Mouse (Mus musculus) midbrain, embryonic 12.5 days (tissue): ENCODE measurements around the gene Cntnap5b. TPM values are rescaled to one million over a fixed set of nuclear protein-coding genes. Genes with fewer than 3 reads are reported as not detected.
"Not testable (repeated sequence)": the region's sequence is repeated elsewhere in the genome, so short reads cannot be mapped to it uniquely, and the experiment has no call there.

Experiments used
- ATAC-seq: fragments of 200-750 bp; cut with Nextera tagmentation; 2 replicates; pipeline ENCODE4 v1.8.0; 2017; ENCODE audit warnings: low read depth, moderate TSS enrichment, moderate library complexity; ENCODE audit not compliant: low FRiP score
- H3K27ac ChIP-seq: fragments of 300-500 bp; sonication (generic); replicated peaks from 2 replicates; pipeline ENCODE4 v1.5.1; 2016; ENCODE audit warnings: mild to moderate bottlenecking
- H3K27me3 ChIP-seq: fragments of 300-500 bp; sonication (generic); 2 replicates; pipeline ENCODE4 v1.6.1; 2016; ENCODE audit warnings: mild to moderate bottlenecking
- H3K36me3 ChIP-seq: fragments of 300-500 bp; sonication (generic); 2 replicates; pipeline ENCODE4 v1.6.1; 2016
- H3K4me1 ChIP-seq: fragments of 300-500 bp; sonication (generic); 2 replicates; pipeline ENCODE4 v1.6.1; 2016
- H3K4me2 ChIP-seq: fragments of 300-500 bp; sonication (generic); replicated peaks from 2 replicates; pipeline ENCODE4 v1.6.1; 2016; ENCODE audit warnings: mild to moderate bottlenecking, moderate library complexity
- H3K4me3 ChIP-seq: fragments of 300-500 bp; sonication (generic); 2 replicates; pipeline ENCODE4 v1.5.1; 2016; ENCODE audit warnings: mild to moderate bottlenecking
- H3K9ac ChIP-seq: fragments of 300-500 bp; sonication (generic); replicated peaks from 2 replicates; pipeline ENCODE4 v1.6.1; 2016; ENCODE audit warnings: mild to moderate bottlenecking, moderate library complexity
- H3K9me3 ChIP-seq: fragments of 300-500 bp; sonication (generic); 2 replicates; pipeline ENCODE4 v1.6.1; 2016; ENCODE audit warnings: mild to moderate bottlenecking
- WGBS: fragments of 180-500 bp; shearing (Covaris S2); methylation state at CpG from one replicate; pipeline ENCODE4 v1.1.7; 2016; 5-methylcytosine and 5-hydroxymethylcytosine counted together
- polyA plus RNA-seq: library from polyadenylated mRNA; unstranded; fragments of >200 nt; fragmentation: Nextera tagmentation; extraction: Ambion mirVana; gene quantifications from 2 replicates; pipeline ENCODE4 v1.2.1, GENCODE M21; 2016

Gene Cntnap5b
- polyA plus RNA-seq, 1 experiment from 2014 or later, result 0.69 TPM

DNA sequence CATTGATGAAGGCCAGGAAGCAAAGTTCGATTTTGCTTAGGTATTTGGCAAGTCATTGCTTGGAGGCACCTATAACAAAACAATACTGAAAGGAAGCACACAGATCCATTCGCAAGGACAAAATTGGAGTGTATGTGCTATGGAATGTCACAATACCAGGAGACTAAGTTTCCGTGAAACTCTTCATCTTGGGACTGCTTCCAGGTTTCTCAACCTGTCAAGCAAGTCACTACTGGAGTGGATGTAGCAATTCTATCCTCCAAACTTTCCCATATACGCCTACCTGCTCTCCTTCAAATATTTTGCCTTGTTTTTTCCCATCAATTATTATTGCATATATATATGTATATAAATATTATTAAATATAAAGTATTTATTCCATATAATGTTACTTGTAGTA, 228.7 kb downstream of the Cntnap5b start:
- H3K4me2 ChIP-seq, H3K9me3 ChIP-seq, H3K4me1 ChIP-seq, H3K36me3 ChIP-seq, H3K4me3 ChIP-seq, H3K27me3 ChIP-seq, H3K9ac ChIP-seq, ATAC-seq, H3K27ac ChIP-seq: not testable (repeated sequence)
- WGBS, result 88% methylated on average over 4 of the region's 4 CpGs

DNA sequence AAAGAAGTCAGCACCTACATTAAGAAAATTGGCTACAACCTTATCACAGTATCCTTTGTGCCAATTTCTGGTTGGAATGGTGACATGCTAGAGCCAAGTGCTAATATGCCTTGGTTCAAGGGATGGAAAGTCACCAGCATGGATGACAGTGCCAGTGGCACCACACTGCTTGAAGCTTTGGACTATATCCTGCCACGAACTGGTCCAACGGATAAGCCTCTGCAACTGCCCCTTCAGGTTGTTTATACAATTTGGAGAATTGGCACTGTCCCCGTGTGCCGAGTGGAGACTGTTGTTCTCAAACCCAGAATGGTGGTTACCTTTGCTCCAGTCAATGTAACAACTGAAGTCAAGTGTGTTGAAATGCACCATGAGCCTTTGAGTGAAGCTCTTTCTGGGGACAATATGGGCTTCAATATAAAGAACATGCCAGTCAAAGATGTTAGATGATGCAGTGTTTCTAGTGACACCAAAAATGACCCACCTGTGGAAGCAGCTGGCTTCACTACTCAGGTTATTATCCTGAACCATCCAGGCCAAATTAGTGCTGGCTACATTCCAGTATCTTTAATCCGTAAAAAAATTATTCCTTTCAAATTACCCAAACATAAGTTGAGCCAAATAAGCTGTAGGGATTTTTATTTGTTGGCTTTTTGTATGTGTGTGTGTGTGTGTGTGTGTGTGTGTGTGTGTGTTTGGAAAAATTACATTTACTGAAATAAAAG, 233.6 kb downstream of the Cntnap5b start:
- Histone ChIP-seq H3K27ac (no peak overlapping the region), H3K9me3 (no peaks in the 10 kb centered on the region), H3K36me3 (no peaks in the 10 kb centered on the region), H3K9ac (no peak overlapping the region), H3K27me3 (no peaks in the 10 kb centered on the region), H3K4me2 (no peak overlapping the region), H3K4me3 (no peak overlapping the region), H3K4me1 (no peaks in the 10 kb centered on the region)
- WGBS, result 78% methylated on average over 5 of the region's 5 CpGs
- ATAC-seq, result no peak

DNA sequence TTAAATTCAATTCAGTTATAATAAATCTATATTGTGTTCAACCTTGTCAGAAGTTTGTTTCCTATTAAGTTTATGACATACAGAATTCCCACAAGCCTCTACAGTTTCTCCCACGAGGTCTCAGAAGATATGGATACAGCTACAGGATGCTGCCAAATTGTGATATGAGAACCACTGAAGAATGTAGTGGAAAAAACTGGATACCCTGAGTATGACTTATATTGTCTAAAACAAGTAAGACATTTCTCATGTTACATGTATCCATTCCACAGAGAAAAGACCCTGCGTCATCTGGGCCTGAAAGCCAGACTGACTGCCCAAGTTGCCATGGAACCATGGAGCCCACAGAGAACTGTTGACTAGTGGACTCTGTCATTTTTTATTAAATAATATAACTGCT, 269.2 kb downstream of the Cntnap5b start:
- Histone ChIP-seq H3K4me1 (no peaks in the 10 kb centered on the region), H3K27me3 (no peaks in the 10 kb centered on the region), H3K4me3 (no peak overlapping the region), H3K9ac (no peak overlapping the region), H3K27ac (no peak overlapping the region), H3K36me3 (no peaks in the 10 kb centered on the region), H3K9me3 (no peaks in the 10 kb centered on the region), H3K4me2 (no peak overlapping the region)
- ATAC-seq, result no peak
- 75% methylated on average over 2 of the region's 2 CpGs for WGBS

DNA sequence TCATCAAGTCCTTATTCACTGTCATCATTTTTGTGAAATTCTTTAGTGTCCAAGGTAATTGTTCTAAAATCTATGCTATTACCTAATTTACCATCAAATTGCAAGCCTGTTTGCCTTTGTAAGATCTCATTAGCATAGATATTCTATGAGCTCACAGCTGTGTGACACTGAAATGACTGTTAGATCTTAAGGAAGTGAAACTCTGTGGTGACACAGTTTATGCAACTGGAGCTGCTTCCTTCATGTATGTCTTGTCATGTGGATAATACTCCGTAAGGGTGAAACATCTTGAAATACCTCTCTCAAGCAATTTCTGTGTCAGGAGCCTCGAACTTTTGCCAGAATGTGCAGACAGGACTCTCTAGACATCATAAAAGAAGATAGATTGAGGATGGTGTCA, 307.2 kb downstream of the Cntnap5b start:
- Histone ChIP-seq H3K27me3 (no peaks in the 10 kb centered on the region), H3K9me3 (no peaks in the 10 kb centered on the region), H3K4me1 (no peaks in the 10 kb centered on the region), H3K36me3 (no peaks in the 10 kb centered on the region), H3K9ac (no peak overlapping the region), H3K4me3 (no peak overlapping the region), H3K27ac (no peak overlapping the region), H3K4me2 (no peak overlapping the region)
- ATAC-seq, result no peak
- WGBS, result 72% methylated on average over 2 of the region's 2 CpGs

DNA sequence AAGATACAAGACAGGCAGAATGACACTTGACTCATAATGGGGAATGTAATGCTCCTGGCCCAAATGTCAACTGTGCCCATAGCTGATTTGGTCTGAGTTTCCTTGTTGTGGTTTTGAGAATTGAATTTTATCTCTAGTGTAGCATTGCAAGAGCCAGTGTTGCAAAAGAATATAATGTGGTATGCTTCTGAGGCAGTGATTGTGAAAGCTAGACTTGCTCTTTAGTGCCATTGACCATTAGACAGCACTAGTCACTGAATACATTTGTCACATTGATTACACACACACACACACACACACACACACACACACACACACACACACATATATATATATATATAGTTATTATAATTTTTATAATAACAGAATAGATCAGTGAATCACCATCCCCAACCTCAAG, 328.0 kb downstream of the Cntnap5b start:
- no peak for ATAC-seq
- Histone ChIP-seq H3K27ac (no peak overlapping the region), H3K27me3 (no peaks in the 10 kb centered on the region), H3K9me3 (no peaks in the 10 kb centered on the region), H3K4me2 (no peak overlapping the region), H3K9ac (no peak overlapping the region), H3K36me3 (no peaks in the 10 kb centered on the region), H3K4me3 (no peak overlapping the region), H3K4me1 (no peaks in the 10 kb centered on the region)

DNA sequence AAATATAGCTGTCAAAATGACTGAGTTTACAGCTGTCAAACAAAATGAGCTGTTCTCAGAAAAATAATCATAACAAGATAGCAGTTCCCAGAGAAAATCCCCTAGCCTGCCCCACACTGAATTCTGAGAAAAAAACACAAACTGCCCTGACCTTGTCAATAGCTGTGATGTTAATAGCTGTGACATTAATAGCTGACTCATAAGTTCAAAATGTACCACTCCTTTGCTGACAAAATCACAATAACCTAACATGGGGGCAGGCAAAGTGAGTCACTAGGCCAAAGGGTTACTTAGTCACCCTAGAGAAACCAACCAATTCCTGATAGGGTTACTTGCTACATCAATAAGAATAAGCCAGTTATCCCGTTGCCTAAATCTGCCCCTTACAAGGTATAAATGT, 328.5 kb downstream of the Cntnap5b start:
- Histone ChIP-seq H3K9me3 (no peaks in the 10 kb centered on the region), H3K4me2 (no peak overlapping the region), H3K4me1 (no peaks in the 10 kb centered on the region), H3K4me3 (no peak overlapping the region), H3K27ac (no peak overlapping the region), H3K27me3 (no peaks in the 10 kb centered on the region), H3K9ac (no peak overlapping the region), H3K36me3 (no peaks in the 10 kb centered on the region)
- WGBS, result 58% methylated on average over 1 of the region's 1 CpGs
- ATAC-seq, result no peak

DNA sequence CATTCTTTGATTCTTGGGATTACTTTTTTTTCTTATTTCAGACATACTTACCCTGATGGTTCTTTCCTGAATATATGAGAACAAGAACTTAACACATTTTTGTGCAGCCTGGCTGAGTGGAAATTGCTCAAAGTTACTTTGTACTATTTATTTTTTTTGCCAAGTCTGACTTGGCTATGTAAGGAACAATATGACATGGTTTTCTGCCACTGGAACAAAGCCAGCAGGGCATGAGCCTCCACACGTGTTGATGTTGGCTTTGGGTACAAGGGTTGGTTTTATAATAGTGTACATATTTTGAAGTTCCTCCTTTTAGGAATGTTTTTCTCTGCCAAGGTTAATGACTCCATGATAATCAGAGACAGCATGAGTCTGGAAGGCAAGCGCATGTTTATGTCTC, 331.8 kb downstream of the Cntnap5b start:
- no peaks in the 10 kb centered on the region for H3K27me3 ChIP-seq
- no peaks in the 10 kb centered on the region for H3K9me3 ChIP-seq
- H3K9ac ChIP-seq, result no peak overlapping the region
- no peaks in the 10 kb centered on the region for H3K4me1 ChIP-seq
- WGBS, result 82% methylated on average over 2 of the region's 2 CpGs
- no peaks in the 10 kb centered on the region for H3K36me3 ChIP-seq
- no peak overlapping the region for H3K4me2 ChIP-seq
- no peak overlapping the region for H3K4me3 ChIP-seq
- no peak overlapping the region for H3K27ac ChIP-seq
- no peak for ATAC-seq

DNA sequence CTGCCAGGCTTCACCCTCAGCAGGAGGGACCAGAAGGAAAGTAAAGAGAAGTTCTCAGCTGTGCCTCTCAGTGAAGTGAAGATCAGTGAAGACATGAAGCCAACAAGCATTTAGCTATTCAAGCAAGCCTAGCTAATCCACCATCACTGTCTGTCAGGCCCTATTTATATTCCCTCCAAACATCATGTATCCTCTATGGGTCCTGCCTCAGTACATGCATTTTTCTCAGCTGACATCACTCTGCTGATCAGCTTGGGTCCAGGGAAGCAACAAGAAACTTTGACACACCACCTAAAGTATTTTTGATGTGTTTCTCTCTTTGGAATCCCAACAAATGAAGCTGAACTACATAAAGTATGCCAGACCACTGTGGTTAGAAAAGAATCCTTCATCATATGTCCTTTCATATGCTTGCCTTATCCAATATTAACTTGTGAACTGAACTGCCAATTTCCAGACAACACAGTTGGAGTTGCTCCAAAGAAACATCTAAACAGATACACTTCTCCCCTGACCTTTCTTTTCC, 349.9 kb downstream of the Cntnap5b start:
- Histone ChIP-seq H3K9me3 (no peaks in the 10 kb centered on the region), H3K9ac (no peak overlapping the region), H3K4me2 (no peak overlapping the region), H3K4me3 (no peak overlapping the region), H3K27me3 (no peaks in the 10 kb centered on the region), H3K36me3 (no peaks in the 10 kb centered on the region), H3K27ac (no peak overlapping the region), H3K4me1 (no peaks in the 10 kb centered on the region)
- ATAC-seq, result no peak

DNA sequence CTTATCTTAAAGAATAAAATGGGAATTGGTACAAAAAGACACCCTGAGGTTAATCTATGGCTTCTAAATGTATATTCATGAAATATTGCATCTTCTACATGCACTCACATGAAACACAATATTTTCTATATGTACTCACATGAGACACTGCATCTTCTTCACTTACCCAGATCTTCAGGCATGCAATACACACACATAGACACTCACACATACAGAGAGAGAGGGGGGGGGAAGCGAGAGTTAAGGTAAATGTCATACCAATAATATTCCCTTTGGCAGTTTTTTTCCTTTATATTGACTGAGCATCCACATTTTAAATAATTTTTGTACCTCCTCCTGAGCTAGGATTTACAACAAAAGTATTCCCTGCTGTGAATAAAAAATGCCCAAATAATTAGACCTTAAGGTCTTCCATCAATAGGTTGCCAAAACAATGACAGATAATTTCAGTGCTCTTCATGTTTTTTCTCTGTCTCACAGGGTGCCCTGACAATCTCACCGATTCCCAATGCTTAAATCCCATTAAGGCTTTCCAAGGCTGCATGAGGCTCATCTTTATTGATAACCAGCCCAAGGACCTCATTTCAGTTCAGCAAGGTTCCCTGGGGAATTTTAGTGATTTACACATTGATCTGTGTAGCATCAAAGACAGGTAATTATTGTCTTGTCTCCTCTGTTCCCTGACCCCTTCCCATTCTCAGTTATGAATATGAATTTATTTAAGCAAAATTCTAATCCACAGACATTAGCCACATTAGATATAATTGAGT, 391.2 kb downstream of the Cntnap5b start:
- Histone ChIP-seq H3K4me1 (no peaks in the 10 kb centered on the region), H3K9ac (no peak overlapping the region), H3K27ac (no peak overlapping the region), H3K36me3 (no peaks in the 10 kb centered on the region), H3K27me3 (no peaks in the 10 kb centered on the region), H3K4me2 (no peak overlapping the region), H3K9me3 (no peaks in the 10 kb centered on the region), H3K4me3 (no peak overlapping the region)
- ATAC-seq, result peak; percentile 78
- WGBS, result 42% methylated on average over 2 of the region's 2 CpGs

DNA sequence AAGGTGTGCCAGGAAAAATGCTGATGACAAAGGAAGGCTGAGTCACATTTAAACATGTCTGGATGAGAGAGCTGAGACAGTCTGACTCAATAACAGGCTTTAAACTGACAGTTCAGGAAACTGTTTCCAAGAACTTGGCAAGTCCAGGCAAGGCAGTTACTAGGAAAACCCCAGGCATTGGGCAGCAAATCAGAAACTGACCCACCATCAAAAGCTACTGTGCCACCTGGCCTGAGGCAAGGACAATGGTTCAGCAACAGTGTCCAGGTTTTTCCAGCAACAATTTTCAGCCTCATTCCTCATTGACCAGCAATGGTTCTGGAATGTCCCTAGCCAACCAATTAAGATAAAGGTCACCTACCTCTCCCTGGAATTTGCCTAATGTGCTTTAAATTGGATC, 399.0 kb downstream of the Cntnap5b start:
- no peak for ATAC-seq
- no peak overlapping the region for H3K27ac ChIP-seq
- no peak overlapping the region for H3K4me3 ChIP-seq
- no peak overlapping the region for H3K9ac ChIP-seq
- no peaks in the 10 kb centered on the region for H3K4me1 ChIP-seq
- no peak overlapping the region for H3K4me2 ChIP-seq
- no peaks in the 10 kb centered on the region for H3K27me3 ChIP-seq
- H3K9me3 ChIP-seq, result no peaks in the 10 kb centered on the region
- H3K36me3 ChIP-seq, result no peaks in the 10 kb centered on the region

DNA sequence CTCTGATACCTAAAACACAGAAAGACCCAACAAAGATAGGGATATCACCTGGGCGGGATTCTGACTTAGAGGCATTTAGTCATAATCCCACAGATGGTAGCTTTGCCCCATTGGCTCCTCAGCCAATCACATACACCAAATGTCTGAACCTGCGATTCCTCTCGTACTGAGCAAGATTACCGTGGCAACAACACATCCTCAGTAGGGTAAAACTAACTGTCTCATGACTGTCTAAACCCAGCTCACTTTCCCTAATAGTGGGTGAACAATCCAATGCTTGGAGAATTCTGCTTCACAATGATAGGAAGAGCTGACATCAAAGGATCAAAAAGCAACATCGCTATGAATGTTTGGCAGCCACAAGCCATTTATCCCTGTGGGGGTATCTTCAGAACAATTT, 407.5 kb downstream of the Cntnap5b start:
- 78% methylated on average over 5 of the region's 5 CpGs for WGBS

DNA sequence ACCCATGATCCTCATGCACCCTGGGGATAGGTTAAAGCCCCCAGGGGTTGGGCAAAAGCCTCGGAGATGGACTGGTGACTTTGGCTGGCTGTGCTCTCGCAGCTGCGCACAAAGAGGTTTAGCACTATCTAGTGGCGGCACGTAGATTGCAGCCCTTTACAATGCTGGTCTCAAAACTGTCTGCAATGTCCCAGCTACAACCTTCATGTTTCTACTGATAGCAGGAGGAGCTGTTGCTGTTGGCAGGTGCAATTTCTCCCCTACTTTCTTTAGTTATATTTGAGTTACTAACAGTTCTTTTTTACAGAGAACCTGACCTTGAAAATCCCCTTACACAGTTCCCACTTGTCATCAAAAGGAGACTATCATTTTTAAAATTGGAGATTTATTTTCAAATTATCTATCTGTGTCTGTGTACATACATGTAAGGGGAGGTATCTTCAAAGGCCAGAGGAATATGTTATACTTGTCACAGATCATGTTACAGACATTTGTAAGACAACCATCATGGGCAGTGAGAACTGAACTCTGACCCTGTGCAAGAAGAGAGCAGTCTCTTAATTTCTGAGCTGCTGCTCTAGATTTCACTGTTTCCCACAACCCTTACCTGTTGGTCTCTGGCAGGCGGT, 459.5 kb downstream of the Cntnap5b start:
- no peaks in the 10 kb centered on the region for H3K27me3 ChIP-seq
- peak; percentile 88 for ATAC-seq
- H3K27ac ChIP-seq, result no peak overlapping the region
- no peaks in the 10 kb centered on the region for H3K36me3 ChIP-seq
- 12% methylated on average over 5 of the region's 6 CpGs for WGBS
- no peaks in the 10 kb centered on the region for H3K9me3 ChIP-seq
- H3K4me3 ChIP-seq, result no peak overlapping the region
- H3K4me2 ChIP-seq, result no peak overlapping the region
- no peak overlapping the region for H3K9ac ChIP-seq
- H3K4me1 ChIP-seq, result no peaks in the 10 kb centered on the region

More for the DNA sequence above, 407.5 kb downstream of the Cntnap5b start:
- Histone ChIP-seq H3K27me3 (no peaks in the 10 kb centered on the region), H3K36me3 (no peaks in the 10 kb centered on the region), H3K4me1 (no peaks in the 10 kb centered on the region), H3K9ac (no peak overlapping the region), H3K27ac (no peak overlapping the region), H3K4me2 (no peak overlapping the region), H3K9me3 (no peaks in the 10 kb centered on the region), H3K4me3 (no peak overlapping the region)
- ATAC-seq, result peak; percentile 96
